Comparison of ENCODE assay signal across 17 mouse cellular contexts in the genomic region with DNA sequence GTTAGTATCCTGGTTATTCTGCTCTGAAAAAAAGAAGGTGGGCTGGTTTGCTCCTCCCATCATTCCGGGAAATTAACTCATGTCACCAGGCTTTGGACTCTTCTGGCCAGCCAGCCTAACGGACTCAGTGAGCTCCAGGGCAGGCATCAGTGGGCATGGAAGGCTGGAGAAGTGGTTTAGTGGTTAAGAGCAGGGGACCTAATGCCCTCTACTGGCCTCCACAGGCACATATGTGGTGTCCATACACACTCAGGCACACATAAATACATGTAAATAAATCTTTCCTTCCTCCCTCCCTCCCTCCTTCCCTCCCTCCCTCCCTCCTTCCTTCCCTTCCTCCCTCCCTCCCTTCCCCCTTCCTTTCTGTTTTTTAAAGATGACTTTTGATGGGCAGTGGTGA. TPM values are rescaled to one million over a fixed set of nuclear protein-coding genes. Genes with fewer than 3 reads are reported as not detected.
DNase-seq lines count a peak whose midpoint lies in the region; ATAC-seq and TF ChIP-seq lines count a peak whose summit lies in the region.
"Had no signal": no experiment of that assay in that cellular context is flagged by ENCODE, and none has a peak within 500 bp of the region (broad histone marks: within the 10 kb centered on the region; RNA-seq: fewer than 3 reads in every experiment).

No protein-coding gene starts in this region.

- H3K36me3 ChIP-seq in liver, postnatal 0 days (replicated peaks; ENCODE audit: insufficient read depth, low read length): no peaks in the 10 kb centered on the region
- H3K36me3 ChIP-seq: embryonic facial prominence, embryonic 13.5 days; heart, embryonic 15.5 days; limb, embryonic 12.5 days; midbrain, embryonic 15.5 days had no signal

- in situ Hi-C loops in Patski (cut with MboI; ENCODE audit: low pct_unique_long_range_greater_than_20kb): no loop called here

- no peak overlapping the region for H3K4me3 ChIP-seq in gastrocnemius, adult 2 months
- H3K4me3 ChIP-seq in lung, adult 2 months (replicated peaks; ENCODE audit: extremely low read depth, low read depth, low read length): no peak overlapping the region
- H3K4me3 ChIP-seq in liver, postnatal 0 days (ENCODE audit: low read depth, low read length): no peak overlapping the region
- H3K4me3 ChIP-seq: embryonic facial prominence, embryonic 13.5 days; heart, embryonic 15.5 days; limb, embryonic 12.5 days; midbrain, embryonic 15.5 days had no signal

- TF ChIP-seq EP300 in liver, postnatal 0 days (IDR thresholded peaks at IDR 0.05; ENCODE audit: low read depth): no peak

- no peak overlapping the region for H3K27ac ChIP-seq in gastrocnemius, adult 2 months
- H3K27ac ChIP-seq in liver, postnatal 0 days (ENCODE audit: low read depth): no peak overlapping the region
- H3K27ac ChIP-seq: embryonic facial prominence, embryonic 13.5 days; heart, embryonic 15.5 days; hindbrain, embryonic 14.5 days; limb, embryonic 12.5 days; midbrain, embryonic 15.5 days had no signal

- POLR2A ChIA-PET in Patski (lab: Charles Lee): no interaction called here

- peak; percentile 35 for TF ChIP-seq CTCF in gastrocnemius, adult 2 months (IDR thresholded peaks at IDR 0.05)
- peak; percentile 33 for TF ChIP-seq CTCF in lung, adult 2 months (IDR thresholded peaks at IDR 0.05; ENCODE audit: insufficient read depth, low read length)
- peak; percentile 53 for TF ChIP-seq CTCF in Patski (IDR thresholded peaks at IDR 0.05)
- TF ChIP-seq CTCF in liver, postnatal 0 days (IDR thresholded peaks at IDR 0.05; ENCODE audit: low read depth): peak; percentile 54

- 76% methylated on average over 2 of the region's 2 CpGs for WGBS in lung, adult 2 months
- 57% methylated on average over 2 of the region's 2 CpGs for WGBS in liver, postnatal 0 days (ENCODE audit: insufficient replicate concordance)

- H3K9ac ChIP-seq in liver, postnatal 0 days (replicated peaks): no peak overlapping the region
- H3K9ac ChIP-seq: embryonic facial prominence, embryonic 13.5 days; heart, embryonic 15.5 days; hindbrain, embryonic 14.5 days; limb, embryonic 12.5 days; midbrain, embryonic 15.5 days had no signal

- CTCF ChIA-PET in Patski (lab: Charles Lee): interaction anchor here (1.5 to 2.2 kb wide), 2 partner anchors 12 to 41 kb away, joined by 5 to 10 read pairs; no protein-coding TSS in a partner anchor

- no peak for ATAC-seq in Patski
- ATAC-seq in liver, postnatal 0 days: no peak
- ATAC-seq in CD4-positive, CD25-positive, alpha-beta regulatory T cell, adult 4 months: no peak
- ATAC-seq: midbrain, embryonic 15.5 days had no signal

- peaks cover 9% of the 10 kb centered on the region for H3K4me1 ChIP-seq in lung, adult 2 months (ENCODE audit: control insufficient read depth, insufficient read depth, low read length)
- peaks cover 10% of the 10 kb centered on the region for H3K4me1 ChIP-seq in liver, postnatal 0 days (ENCODE audit: insufficient read depth)
- H3K4me1 ChIP-seq: heart, embryonic 15.5 days had no signal

- TF ChIP-seq POLR2A in lung, adult 2 months (IDR thresholded peaks at IDR 0.05; ENCODE audit: borderline replicate concordance, extremely low read depth, low read depth, low read length): no peak

- intact Hi-C loops in gastrocnemius, adult 2 months (cut with DNase I): no loop called here
- intact Hi-C loops in gastrocnemius, postnatal 14 days (cut with DNase I; ENCODE audit: low total_unique reads): no loop called here

- H3K9me3 ChIP-seq in liver, postnatal 0 days (ENCODE audit: low read length): no peaks in the 10 kb centered on the region
- H3K9me3 ChIP-seq: embryonic facial prominence, embryonic 13.5 days; heart, embryonic 15.5 days; limb, embryonic 12.5 days; midbrain, embryonic 15.5 days had no signal

- DNase-seq in gastrocnemius, adult 2 months: no peak
- DNase-seq in gastrocnemius, postnatal 14 days: no peak
- DNase-seq in lung, adult 2 months: no peak
- no peak for DNase-seq in lung, postnatal 10 days
- no peak for DNase-seq in Patski (ENCODE audit: low read depth, low spot score)
- DNase-seq in liver, postnatal 0 days: no peak
- DNase-seq in layer of hippocampus, postnatal 36 days: no peak
- DNase-seq: adrenal gland, postnatal 14 days; cerebellum, postnatal 25 days; kidney, adult 2 months had no signal

- no peaks in the 10 kb centered on the region for H3K27me3 ChIP-seq in Patski
- H3K27me3 ChIP-seq in liver, postnatal 0 days (ENCODE audit: insufficient read depth, low read length): no peaks in the 10 kb centered on the region
- H3K27me3 ChIP-seq: embryonic facial prominence, embryonic 13.5 days; heart, embryonic 15.5 days; limb, embryonic 12.5 days; midbrain, embryonic 15.5 days had no signal

- 0 out of 2 replicates have a peak overlapping the region, but pooled peaks have one; percentile 2 for H3K4me2 ChIP-seq in liver, postnatal 0 days (ENCODE audit: low read depth, low read length)
- H3K4me2 ChIP-seq: embryonic facial prominence, embryonic 13.5 days; heart, embryonic 15.5 days; hindbrain, embryonic 14.5 days; limb, embryonic 12.5 days; midbrain, embryonic 15.5 days had no signal

RNA-seq across cellular contexts. Expression of gene Tmod3, which starts 3.7 kb away (rescaled TPM):
- total RNA-seq in gastrocnemius, adult 2 months (2021): 10 to 100 TPM; 15.0 to 23.0 TPM
- 10 to 100 TPM; 30.9 to 35.2 TPM for total RNA-seq in gastrocnemius, postnatal 14 days (2021)
- polyA plus RNA-seq in lung, adult 2 months (2012; rRNA removed): 30.9 and 46.5 TPM in 2 replicates
- 83.5 TPM for polyA plus RNA-seq in Patski (2021)
- 24.9 and 30.6 TPM in 2 replicates for polyA plus RNA-seq in liver, postnatal 0 days (2015; fragmentation: Nextera tagmentation; extraction: Ambion mirVana)
- 100 to 1,000 TPM; 147 to 187 TPM for polyA plus RNA-seq in CD4-positive, CD25-positive, alpha-beta regulatory T cell, adult 4 months (2017; shearing (Covaris generic))
- 10 to 100 TPM; 46.4 to 47.3 TPM for total RNA-seq in layer of hippocampus, postnatal 36 days (2021)

RNA-seq across cellular contexts. Expression of gene Tmod2, which starts 47.9 kb away (rescaled TPM):
- total RNA-seq in gastrocnemius, adult 2 months (2021): 1 to 10 TPM; 5.4 to 5.6 TPM
- total RNA-seq in gastrocnemius, postnatal 14 days (2021): 1 to 10 TPM; 7.2 to 8.9 TPM
- 3.3 and 7.6 TPM in 2 replicates for polyA plus RNA-seq in lung, adult 2 months (2012; rRNA removed)
- polyA plus RNA-seq in Patski (2021): 2.1 TPM
- polyA plus RNA-seq in liver, postnatal 0 days (2015; fragmentation: Nextera tagmentation; extraction: Ambion mirVana): 0.05 and 0.25 TPM in 2 replicates
- under 1 TPM in 1 of 2 experiments, not detected in 1; 0.29 TPM for polyA plus RNA-seq in CD4-positive, CD25-positive, alpha-beta regulatory T cell, adult 4 months (2017; shearing (Covaris generic))
- total RNA-seq in layer of hippocampus, postnatal 36 days (2021): 100 to 1,000 TPM; 370 to 392 TPM
- total RNA-seq: granulocyte monocyte progenitor cell, adult 5-6 weeks had no signal
